Mouse (Mus musculus) large intestine, adult 2 months (tissue): ENCODE measurements around the gene Lrp8. TPM values are rescaled to one million over a fixed set of nuclear protein-coding genes. Genes with fewer than 3 reads are reported as not detected.
A peak's percentile ranks its signal among the peaks of the same experiment; 100 is the strongest.

Experiments
- DNase-seq: peaks from one replicate; pipeline ENCODE4 v3.0.0-alpha.2; 2012; ENCODE audit warnings: low read depth, low spot score
- WGBS: fragments of 180-500 bp; shearing (Covaris S2); methylation state at CpG from one replicate; pipeline ENCODE4 v1.1.7; 2018; 5-methylcytosine and 5-hydroxymethylcytosine counted together
- polyA plus RNA-seq: library from polyadenylated mRNA; depleted of rRNA; stranded (reverse); fragments of >200 nt; gene quantifications from 2 replicates; pipeline ENCODE4 v1.2.3, GENCODE M21; 2012

Gene Lrp8
- polyA plus RNA-seq, 1 experiment: 2.3 TPM

DNA sequence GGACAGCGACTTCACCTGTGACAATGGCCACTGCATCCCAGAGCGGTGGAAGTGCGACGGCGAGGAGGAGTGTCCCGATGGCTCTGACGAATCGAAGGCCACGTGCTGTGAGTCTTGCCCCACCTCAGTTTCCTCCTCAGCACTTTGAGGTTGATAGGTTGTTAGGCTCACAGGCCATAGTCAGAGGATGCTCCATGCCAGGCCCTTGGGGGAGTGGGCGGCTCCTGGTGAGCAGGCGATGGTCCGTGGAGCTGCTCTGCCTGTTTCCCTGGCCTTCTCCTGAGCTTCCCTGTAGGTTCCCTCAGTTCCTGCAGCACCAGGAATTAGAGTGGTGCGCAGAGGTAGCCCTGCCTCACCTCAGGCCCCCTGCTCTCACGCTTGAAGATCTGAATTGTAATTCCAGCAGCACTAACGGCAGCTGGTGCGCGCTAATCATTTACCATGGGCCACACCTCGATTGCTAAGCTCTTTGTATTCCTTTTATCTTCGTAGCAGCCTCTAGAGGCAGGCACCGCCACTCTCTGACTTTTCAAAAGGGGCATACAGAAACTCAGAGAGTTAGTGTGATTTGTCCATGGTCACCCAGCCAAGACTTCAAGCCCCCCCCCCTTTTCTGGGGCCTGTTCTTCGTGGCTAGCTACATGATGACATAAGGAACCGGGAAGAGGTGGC is 32.7 kb downstream of the Lrp8 start:
- DNase-seq: peak; percentile 18
- WGBS: 38% methylated on average over 22 of the region's 22 CpGs

DNA sequence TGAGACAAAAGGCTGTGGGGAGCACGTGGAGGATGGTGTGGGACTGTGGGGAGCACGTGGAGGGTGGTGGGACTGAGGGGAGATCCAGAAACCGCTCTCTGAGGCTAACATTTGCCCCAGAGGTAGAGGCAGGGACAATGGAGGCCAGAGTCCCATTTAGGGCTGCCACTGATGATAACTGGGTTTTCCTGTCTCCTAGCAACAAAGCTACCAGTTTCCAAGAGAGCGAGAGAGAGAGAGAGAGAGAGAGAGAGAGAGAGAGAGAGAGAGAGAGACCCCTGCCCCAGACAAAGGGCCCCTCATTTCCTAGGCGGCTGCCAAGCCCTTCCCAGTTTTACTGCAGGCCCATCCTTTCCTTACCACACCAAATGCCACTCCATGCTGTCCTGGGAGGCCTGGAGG is 33.4 kb downstream of the Lrp8 start:
- WGBS: 45% methylated on average over 5 of the region's 5 CpGs
- no peak for DNase-seq

DNA sequence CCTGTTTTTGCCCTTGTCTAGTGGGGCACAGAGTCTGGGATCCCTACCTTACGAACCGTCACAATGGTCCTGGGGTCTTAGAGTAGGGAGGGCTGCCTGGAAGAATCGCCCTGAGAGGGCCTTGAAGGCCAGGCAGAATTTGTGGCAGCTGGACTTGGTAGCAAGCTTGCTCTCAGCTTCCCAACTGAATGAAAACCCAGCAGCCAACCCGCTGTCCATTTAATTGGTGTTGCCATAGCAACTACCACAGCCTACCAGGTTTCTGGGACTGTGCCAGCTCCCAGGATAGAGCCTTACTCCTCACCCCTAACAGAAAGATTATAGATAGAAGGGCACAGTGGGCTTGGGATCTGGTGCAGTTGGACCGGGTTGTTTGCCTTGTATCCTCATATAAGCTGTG is 34.7 kb downstream of the Lrp8 start:
- no peak for DNase-seq
- WGBS: 78% methylated on average over 5 of the region's 5 CpGs

DNA sequence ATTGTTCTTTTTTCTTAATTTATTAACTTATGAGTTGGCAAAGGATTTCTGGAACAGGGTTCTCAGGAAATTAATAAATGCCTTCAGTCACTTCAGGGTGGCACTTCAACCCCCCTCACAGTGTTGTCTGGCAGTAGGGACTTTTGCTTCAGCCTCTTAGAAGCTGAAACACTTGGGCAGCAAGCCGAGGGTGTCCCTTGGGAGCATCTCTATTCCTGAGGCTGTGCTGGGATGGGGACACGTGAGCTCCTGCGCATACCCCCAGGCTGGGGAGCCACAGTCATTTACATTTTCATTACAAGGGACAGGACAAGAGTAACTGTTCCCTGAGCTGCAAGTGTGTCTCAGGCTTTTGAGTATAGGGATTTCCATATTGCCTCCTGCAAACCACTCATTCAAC is 35.8 kb downstream of the Lrp8 start:
- WGBS: 86% methylated on average over 3 of the region's 3 CpGs
- DNase-seq: no peak

DNA sequence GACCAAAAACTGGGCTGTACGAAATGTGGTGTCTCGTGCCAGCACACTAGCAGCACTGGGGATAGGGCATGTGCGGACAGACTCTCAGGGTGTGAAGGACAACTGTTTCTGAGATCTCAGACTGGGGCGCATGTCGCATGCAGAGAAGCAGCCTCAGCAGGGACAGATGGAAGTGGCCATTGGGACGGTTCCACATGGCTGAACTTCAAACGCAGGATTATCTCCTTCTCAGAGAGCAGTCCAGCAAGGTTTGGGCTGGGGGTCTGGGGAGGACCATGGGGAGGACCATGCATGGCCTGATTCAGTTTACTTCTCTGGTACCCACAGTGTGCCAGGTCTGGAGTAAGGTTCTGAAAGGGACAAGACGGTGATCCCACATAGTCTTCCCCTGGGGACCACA is 41.6 kb downstream of the Lrp8 start:
- WGBS: 93% methylated on average over 8 of the region's 8 CpGs
- no peak for DNase-seq

DNA sequence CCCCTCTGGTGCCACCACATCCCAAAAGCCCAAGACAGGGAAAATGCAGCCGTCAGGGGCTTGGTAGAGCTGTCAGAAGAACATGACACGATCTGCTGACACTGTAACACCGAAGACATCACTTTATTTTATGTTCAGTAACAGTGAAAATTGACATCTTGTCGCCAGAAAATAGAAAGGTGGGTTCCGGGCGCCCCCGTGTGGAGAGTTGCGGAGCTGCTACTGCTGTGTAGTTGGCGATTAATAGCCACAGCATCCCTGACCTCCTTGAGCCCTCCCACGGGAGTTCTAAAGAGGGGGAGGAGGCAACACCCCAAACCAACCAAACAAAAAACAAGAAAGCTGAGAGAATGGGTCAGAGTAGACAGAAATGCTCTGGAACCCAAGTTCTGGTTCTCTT is 42.9 kb downstream of the Lrp8 start:
- DNase-seq: peak; percentile 7
- WGBS: 3% methylated on average over 10 of the region's 10 CpGs

DNA sequence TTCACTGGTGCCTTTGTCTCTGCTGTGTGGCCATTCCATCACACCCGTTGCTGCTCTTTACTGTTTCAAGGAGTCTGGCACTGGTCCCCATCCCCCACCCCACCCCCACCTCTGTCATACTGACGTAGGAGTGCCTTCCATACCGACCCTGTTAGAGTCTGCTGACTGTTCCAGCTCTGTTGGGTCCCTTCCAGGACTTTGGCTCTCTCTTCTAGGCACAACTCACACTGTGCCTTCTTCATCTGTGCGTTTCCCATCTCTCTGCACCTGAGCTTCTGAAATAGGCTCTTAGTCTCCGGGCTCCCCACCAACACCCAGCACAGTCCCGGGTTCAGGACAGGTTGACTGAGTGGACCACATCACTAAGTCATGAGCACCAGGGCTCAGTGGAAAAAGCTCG is 44.7 kb downstream of the Lrp8 start:
- 74% methylated on average over 7 of the region's 7 CpGs for WGBS
- DNase-seq: no peak

DNA sequence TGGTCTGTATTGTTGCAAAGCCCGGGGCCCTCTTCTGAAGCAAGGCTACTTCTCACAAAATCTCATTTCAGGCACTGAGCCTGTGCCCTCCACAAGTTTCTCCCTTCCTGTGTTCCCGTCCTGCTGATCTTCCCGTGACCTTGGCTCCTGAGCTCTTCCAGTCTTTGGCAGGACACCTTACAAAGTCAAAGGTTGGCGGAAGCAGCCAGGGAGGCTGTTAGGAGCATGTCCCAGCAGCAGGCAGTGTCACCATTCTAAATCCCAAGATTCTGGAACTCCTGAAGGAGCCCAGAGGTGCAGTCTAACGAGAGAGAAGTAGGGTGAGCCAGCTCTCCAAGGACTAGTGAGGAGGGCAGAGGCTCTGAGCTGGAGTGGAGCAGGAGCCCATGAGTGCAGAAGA is 46.5 kb downstream of the Lrp8 start:
- WGBS: 82% methylated on average over 5 of the region's 5 CpGs
- DNase-seq: no peak

DNA sequence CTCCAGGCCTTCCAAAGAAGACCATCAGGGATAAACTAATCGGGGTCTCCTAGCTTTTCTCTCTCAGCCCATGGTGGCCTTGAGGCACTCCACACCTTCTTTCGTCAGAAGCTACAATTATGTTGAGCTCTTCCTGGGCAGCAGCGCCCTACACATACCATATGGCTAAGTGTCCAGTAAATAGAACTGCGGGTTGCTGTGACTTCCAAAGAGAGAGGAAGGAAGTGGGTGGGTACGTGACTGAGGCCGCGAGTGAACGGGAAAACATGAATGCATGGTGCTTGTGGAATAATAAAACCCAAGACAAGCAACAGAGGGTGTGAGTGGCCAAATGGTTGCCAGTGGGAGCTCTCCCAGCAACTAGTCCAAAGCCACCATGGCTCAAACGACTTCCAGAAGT is 47.6 kb downstream of the Lrp8 start:
- WGBS: 71% methylated on average over 9 of the region's 9 CpGs
- DNase-seq: no peak

DNA sequence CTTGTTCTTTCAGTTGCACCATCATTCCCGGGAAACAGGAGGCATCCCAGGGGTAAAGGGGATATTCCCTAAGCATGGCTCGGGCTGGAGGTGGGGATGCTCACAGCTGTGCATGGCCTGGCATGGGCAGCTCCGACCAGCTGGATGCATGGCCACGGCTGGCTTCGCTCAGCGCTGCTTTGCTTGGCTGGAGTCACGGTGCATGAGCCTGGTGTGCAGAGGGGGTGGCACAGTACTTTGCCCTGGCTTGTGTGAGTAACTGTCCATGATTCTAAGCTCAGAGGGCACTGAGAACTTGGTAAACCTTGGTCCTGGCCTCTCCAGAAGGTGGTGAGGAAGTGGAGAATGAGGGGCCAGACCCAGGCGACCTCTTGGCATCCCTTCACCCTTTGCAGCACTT is 48.0 kb downstream of the Lrp8 start:
- DNase-seq: no peak
- WGBS: 89% methylated on average over 8 of the region's 8 CpGs

DNA sequence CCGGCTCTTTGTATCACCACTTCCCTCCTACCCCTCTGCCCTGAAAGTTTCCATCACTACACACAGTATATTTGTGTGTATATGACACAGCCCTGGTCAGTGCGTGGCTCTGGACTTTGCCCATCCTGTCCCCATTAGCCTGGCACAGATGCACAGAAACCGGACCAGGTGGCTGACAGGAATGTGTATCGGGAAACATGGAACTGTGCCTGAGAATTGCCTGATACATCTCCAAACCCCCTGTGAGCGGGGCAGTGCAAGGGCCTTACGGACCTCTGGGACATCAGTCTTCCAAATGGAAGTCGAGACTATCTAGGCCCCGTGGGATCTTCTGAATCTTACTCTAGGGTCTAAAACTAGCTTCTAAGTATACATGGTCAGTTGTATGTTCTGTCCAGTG is 51.3 kb downstream of the Lrp8 start:
- WGBS: 66% methylated on average over 8 of the region's 8 CpGs
- no peak for DNase-seq

DNA sequence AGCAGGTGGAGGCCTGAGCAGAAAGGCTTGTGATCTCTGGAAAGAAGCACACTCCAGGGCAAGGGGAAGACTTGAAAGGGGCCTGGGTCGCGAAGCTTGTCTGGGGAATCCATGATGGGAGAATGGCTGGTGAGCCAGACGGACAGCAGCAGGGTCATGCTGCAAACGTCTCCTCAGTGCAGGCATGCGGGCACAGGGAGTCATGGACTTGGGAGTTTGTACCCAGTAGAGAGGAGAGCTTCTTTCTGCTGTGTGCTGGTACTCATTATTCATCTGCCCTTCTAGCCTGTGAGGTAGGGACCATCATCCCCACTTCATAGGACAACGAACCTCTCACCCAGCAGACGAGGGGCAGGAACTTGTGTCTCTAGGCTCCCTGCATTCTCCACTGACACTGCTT is 51.8 kb downstream of the Lrp8 start:
- DNase-seq: no peak
- 93% methylated on average over 7 of the region's 7 CpGs for WGBS

DNA sequence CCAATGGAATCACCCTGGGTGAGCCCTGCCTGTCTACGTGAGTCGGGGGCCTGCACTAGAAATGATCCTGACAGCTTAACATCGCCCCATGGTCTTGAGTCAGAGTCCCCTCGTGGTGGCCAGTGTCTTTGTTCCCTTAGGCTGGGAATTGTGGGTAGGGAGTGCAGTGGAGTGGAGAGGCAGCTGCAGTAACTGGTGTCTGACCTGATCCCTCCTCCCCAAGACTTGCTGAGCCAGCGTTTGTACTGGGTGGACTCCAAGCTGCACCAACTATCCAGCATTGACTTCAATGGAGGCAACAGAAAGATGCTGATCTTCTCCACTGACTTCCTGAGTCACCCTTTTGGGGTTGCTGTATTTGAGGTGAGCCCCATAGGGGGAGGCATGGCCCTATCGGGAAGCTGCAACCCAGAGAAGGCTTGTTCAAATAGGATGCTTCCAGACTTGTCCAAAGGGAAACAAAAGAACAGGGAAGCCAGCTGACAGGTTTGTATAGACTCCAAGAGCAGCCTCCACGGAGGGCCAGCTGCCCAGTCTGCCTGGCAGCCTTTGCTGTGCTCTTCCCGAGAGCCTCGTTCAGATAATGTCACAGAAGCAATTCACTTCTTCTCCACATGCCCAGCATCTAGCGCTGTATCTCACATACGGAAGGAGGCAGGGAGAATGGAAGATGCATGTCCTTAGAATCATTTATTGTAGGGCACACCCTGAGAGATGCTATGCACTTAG is 55.1 kb downstream of the Lrp8 start:
- 76% methylated on average over 11 of the region's 11 CpGs for WGBS
- no peak for DNase-seq

DNA sequence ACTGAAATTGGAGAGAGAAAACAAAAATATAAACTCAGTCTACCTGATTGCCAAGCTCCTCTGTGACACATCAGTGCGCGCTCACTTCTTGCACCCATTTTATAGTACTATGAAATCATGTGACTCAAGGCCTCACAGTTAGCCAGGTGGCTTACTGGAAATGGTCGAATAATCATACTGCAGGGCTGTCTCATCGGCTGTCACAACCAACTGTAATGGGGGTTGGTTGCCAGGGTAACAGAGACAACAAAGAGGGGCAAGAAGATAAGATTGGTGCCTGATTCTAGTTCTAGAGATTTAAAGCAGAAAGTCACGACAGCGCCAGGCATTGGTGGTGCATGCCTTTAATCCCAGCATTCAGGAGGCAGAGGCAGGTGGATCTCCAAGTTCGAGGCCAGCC is 56.9 kb downstream of the Lrp8 start:
- 83% methylated on average over 7 of the region's 7 CpGs for WGBS
- no peak for DNase-seq

DNA sequence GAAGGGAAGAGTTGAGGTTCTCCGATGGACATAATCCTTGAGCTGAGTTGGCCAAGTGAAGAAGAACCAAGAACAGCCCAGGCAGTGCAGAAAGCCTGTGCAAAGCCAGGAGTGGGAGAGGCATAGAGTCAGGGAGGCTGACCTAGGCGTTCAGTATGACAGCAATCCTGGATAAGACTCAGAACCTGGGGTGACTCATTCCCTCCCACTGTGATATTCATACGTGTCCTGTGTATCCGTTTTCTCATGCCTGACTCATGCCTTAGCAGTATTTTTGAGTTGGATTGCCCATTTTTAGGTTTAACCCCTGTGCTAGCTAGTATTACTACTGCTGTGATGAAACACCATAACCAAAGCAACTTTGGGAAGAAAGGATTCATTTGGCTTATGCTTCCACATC is 62.8 kb downstream of the Lrp8 start:
- WGBS: 86% methylated on average over 4 of the region's 4 CpGs
- no peak for DNase-seq

DNA sequence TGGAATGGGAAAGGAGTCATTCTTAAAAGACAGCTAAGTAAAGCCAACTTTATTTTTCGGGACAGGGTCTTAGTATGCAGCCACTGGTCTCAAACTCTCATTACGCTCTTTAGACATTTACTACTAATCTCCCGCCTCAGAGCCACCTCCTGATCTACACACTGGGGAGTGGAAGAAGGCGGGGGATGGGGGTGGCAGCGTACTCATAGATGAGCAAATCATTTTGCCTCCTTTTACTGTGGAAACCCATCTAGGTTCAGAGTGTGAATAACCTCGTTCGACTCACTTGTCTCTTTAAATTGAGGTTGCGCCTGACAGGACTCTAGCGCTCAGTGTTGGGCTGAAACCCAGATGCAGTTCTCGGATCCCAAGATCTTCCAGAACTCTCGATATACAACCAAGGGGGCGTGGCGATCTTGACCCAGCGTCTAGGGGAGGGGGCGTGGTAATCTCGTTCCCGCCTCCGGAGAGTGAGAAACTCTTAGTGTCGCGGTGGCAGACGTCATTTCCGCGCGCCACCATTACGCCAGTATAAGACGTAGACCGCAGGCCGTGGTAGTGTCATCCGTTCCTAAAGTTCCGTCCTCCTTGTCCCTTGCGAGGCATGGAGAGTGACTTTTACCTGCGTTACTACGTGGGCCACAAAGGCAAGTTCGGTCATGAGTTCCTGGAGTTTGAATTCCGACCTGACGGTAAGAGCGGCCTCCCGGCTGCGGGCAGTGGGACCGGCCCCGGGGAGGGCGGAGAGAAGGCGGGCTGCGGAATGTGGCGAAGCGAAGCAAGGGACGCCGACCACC is 77.4 kb downstream of the Lrp8 start, which contains the start of gene Magoh:
TSS of gene Magoh (plus strand) at position 502 of the 797 bp plus-strand sequence.
- peak; percentile 98 for DNase-seq
- 1% methylated on average over 48 of the region's 48 CpGs for WGBS

DNA sequence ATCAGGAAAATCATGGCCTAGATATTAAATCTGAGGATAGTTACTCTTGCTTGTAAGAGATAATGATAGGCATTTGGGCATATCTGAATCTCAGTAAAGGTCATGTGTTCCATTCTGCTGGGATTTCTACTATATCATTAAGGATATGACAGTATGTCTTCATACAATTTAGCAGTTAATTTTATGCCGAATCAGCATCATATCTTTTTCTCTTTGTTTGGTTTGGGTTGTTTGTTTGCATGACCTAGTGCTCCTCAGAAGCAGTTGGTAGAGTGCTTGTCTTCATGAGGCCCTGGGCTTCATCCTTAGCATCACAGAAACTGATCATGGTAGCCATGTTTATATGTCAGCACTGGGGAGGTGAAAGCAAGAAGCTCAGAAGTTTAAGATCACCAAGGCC is 79.6 kb downstream of the Lrp8 start:
- no peak for DNase-seq
- 87% methylated on average over 1 of the region's 1 CpGs for WGBS

DNA sequence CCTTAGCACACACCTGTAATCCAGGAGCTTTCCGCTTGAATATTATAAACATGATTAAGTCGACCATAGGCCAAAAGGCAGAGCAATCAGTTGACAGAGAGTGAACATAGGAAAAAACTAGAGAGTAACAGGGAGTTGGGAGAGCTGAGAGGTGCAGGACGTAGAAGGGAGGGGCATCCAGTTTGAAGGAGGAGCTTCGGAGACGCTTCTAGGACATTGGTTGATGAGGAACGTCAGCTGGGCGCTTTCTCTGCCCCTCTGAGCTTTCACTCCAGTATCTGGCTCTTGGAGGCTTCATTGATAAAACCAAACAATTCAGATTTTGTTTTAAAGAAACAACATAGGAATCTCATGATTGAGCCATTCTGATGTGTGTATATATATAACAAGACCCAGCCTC is 84.3 kb downstream of the Lrp8 start:
- DNase-seq: no peak
- 83% methylated on average over 7 of the region's 7 CpGs for WGBS

DNA sequence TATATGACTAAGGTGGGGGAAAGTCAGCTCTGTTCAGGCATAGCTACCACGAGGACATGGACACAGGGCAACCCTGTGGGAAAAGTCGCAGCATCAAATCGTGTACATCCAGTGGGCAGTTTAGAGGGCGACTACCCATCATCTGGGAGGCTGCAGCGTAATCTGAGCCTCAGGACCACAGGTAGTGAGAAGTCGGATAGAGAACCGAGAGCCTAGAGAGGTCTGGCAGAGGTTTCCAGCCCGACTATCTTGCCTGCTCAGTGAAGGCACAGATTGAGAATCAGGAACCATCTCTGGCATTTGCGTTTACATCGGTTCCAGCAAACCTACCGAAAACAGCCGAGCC is 87.3 kb downstream of the Lrp8 start:
- WGBS: 1% methylated on average over 12 of the region's 12 CpGs
- DNase-seq: no peak

DNA sequence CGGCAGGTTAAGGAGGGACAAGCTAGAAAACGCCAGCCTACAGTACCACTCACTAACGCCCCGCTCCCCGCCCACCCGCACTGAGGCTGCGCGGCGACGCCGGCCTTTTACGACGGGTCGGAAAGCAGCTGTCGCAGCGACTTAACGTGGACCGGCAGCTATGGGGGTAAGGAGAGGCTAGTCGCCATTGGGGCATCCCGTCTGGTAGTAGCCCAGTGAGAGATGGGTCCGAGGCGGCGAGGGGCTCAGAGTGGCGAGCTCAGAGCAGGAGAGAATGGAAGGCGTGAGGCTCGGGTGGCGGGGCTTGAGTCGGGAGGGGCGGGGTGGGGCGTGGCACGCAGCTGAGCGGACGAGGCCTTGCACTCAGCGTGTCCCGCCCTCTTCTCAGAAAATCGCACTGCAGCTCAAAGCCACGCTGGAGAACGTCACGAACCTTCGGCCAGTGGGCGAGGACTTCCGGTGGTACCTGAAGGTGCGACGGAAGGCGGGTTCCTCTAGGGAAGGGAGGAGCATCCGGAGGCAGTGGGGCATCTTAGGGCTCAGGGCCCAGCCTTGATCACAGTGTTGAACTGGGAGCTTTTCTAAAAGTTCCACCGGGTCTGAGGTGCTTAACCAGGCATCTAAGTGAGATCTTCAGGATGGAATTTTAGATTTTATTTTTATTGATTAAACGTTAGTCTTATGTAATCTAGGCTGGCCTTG is 87.8 kb downstream of the Lrp8 start, which contains the start of gene 0610037L13Rik:
TSS of gene 0610037L13Rik (plus strand) at position 83 of the 702 bp plus-strand sequence.
- DNase-seq: peak; percentile 90
- under 1% methylated on average over 48 of the region's 48 CpGs for WGBS
